Mouse (Mus musculus) T-helper 17 cell (primary cell): Measurements from ENCODE around the gene Dlgap5.

Experiments used
- in situ Hi-C, 2 experiments: fragments of 300-600 bp; cut with MboI, MseI; formaldehyde crosslinking; loops; 1 replicate in 1 of 2; 2 replicates in 1 of 2; pipeline ENCODE4 v1.15.1; 2025; ENCODE audit warnings: high pct_unique_total_duplicates in 2 of 2

The Dlgap5 gene

DNA sequence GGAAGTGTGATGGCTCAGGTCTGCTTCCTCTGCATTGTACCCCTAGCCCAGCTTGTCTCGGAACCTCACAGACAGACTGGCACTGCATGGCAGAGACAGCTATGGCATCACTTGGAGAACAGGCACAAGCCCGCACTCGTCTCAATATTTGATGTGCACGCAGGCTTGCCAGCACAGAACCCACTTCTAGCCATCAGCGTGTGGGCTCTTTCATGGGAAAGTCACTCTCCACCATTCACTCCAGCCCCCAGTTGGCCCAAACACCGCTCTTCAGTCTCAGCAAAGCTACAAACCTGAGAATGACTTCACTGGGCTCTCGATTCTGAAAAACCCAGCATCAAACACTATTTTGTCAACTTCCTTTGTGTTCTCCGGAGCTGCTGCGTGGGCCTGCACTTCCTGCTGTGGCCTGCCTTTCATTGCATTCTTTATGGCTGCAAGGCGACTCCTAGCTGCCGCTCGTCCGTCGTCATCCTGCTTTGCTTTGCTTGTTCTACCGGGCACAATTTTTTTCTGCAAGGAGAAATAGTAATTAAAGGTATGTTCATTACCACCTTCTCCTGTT lies 22.7 kb downstream of the Dlgap5 start:
- in situ Hi-C loops = loop anchor here in 1 of 2 experiments (5.0 kb wide), 1 partner anchor 53 kb away; no protein-coding TSS in a partner anchor

- in situ Hi-C loops = loop anchor here in 1 of 2 experiments (5.0 kb wide), 1 partner anchor 53 kb away; no protein-coding TSS in a partner anchor
Observed at GRCm38 (mm10) chr14:47395007-47395406, 23.2 kb downstream of the Dlgap5 start.

- in situ Hi-C loops = loop anchor here in 1 of 2 experiments (5.0 kb wide), 1 partner anchor 46 kb away; no protein-coding TSS in a partner anchor
Observed at GRCm38 (mm10) chr14:47393354-47394094, 24.7 kb downstream of the Dlgap5 start.

GRCm38 (mm10) chr14:47386125-47386524 lies 32.1 kb downstream of the Dlgap5 start:
- in situ Hi-C loops = no loop called here

DNA sequence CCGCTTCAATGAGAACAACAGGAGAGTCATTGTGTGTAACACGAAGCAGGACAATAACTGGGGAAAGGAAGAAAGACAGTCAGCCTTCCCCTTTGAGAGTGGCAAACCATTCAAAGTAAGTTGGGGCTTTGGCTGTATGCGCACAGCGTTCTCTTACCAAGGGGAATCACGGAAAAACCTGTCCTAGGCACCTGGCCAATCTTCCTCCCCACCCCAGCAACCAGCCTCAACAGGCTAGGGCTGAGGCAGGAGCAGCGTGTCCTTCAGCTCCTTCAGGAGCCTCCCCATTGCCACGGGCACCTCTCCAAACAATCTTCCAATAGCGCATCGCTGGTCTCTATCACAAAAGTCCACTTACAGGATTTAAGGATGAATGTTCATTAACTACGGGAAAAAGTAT lies 33.6 kb downstream of the Dlgap5 start:
- in situ Hi-C loops = no loop called here

GRCm38 (mm10) chr14:47383911-47384310 lies 34.3 kb downstream of the Dlgap5 start:
- in situ Hi-C loops = no loop called here

GRCm38 (mm10) chr14:47378336-47378735 lies 39.9 kb downstream of the Dlgap5 start:
- in situ Hi-C loops = no loop called here

- in situ Hi-C loops = no loop called here
Observed at GRCm38 (mm10) chr14:47376526-47376925, 41.7 kb downstream of the Dlgap5 start.

DNA sequence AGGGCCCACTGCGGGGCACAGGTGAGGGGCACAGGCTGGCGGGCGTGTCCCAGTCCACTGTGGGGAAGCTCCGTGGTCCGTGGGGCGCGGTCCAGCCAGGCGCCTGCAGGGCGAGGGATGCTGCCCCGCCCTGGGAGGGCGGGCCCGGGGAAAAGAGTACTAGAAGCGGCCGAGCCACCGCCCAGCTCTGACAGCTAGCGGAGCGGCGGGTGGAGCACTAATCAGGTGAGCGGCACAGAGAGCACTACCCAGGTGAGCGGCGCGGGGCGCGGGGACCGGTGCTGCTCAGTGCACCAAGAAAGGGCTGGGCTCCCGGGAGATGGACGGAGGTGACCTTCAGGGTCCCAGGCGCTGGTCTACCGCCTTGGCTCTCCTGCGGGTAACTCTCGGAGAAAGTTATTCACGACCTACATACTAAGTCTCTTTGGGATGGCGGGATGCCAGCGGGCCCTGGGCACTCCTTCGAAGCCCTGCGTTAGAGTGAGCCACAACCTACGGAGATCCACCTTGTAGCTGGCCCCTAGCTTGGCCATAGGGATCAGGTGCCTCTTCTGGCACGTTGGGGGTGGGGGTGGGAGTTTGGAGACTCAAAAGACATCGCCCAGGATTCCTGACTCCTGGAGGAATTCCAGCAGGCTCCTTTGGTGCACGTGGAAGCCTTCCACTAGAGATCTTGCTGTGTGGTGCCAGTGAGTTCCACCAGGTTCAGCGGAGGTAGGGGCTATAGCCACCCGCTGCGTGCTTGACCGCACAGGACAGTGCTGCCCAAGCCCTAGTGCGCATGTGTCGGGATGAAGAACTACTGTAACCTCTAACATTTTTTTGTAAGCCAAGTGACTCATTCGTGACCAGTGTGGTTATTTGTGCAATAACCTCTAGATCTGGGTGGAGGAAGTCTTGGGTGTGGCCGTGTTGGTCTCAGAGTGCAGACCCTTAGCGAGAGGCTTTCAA lies 44.2 kb downstream of the Dlgap5 start:
- in situ Hi-C loops = no loop called here

DNA sequence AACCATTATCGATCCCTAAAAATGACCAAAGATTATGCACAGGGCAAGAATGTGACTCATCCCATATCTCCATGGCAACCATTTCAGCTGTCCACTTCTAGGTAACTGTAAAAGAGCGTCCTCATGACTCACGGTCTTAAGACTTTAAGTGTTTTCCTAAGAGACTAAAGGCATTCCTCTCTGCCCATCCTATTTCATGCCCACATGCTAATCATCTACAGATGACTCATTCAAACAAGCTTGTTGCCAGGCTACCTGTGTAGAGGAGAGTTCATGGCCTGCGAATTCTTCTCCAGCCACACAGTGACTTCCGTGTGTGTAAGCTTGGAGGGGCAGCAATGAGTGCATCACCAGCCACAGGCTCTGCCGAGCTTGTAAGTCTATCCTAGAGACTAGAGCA lies 46.5 kb downstream of the Dlgap5 start:
- in situ Hi-C loops = no loop called here

DNA sequence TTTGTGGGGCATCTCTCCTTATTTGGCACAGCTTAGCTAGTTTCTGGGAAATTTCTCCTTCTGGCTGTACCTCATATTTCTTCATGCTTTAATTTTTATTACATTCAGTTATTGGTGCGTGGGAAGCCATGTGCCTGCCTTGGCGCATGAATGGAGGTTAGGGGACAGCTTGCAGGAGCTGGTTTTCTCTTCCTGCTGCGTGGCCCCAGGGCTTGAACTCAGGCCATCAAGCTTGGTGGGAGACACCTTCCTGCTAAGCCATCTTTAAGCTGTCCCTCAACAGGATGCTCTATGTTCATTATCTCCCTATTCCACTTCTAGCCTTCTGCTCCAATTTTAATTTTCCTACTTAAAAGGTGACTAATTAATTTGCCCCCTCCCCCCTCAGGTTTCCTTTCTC lies 47.4 kb downstream of the Dlgap5 start:
- in situ Hi-C loops = no loop called here

GRCm38 (mm10) chr14:47369741-47370140 lies 48.5 kb downstream of the Dlgap5 start:
- in situ Hi-C loops = no loop called here

- in situ Hi-C loops = no loop called here
Observed at GRCm38 (mm10) chr14:47367461-47367860, 50.7 kb downstream of the Dlgap5 start, which contains the start of gene Lgals3. Gene Lgals3, plus strand, starts transcription at chr14:47367751.

GRCm38 (mm10) chr14:47366881-47367321 lies 51.3 kb downstream of the Dlgap5 start:
- in situ Hi-C loops = no loop called here

GRCm38 (mm10) chr14:47364742-47365449 lies 53.3 kb downstream of the Dlgap5 start:
- in situ Hi-C loops = no loop called here

- in situ Hi-C loops = no loop called here
Observed at GRCm38 (mm10) chr14:47361899-47362298, 56.3 kb downstream of the Dlgap5 start.

DNA sequence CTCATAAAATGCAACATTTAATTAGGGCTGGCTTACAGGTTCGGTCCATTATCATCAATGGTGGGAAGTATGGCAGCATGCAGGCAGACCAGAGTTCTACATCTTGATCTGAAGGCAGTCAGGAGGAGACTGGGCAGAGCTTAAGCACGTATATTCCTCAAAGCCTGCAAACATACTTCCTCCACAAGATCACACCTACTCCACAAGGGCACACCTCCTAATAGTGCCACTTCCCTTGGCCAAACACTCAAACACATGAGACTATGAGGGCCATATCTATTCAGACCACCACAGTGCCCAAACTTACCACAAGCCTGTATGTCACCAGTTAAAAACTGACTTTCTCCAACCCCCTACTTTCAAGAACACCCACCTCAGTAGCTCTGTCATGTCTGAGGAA lies 56.8 kb downstream of the Dlgap5 start:
- in situ Hi-C loops = no loop called here

DNA sequence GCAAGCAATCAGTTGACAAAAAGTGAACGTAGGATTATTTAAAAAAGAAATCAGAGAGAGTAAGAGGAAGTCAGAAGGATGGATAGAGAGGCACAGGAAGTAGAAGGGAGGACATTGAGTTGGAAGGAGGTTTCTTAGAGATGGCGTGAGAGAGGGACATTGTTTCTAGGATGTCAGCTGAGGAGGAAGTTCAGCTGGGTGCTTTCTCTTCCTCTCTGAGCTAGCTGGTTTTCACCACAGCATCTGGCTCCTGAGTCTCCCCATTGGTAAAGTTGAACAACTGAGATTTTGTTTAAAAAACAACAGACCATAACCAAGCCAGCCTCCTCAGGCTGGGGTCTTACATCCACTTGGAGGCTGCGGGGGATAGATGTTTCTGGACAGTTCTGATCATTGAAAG lies 58.6 kb downstream of the Dlgap5 start:
- in situ Hi-C loops = no loop called here

GRCm38 (mm10) chr14:47356622-47357021 lies 61.6 kb downstream of the Dlgap5 start:
- in situ Hi-C loops = no loop called here

GRCm38 (mm10) chr14:47354948-47355347 lies 63.3 kb downstream of the Dlgap5 start:
- in situ Hi-C loops = no loop called here

DNA sequence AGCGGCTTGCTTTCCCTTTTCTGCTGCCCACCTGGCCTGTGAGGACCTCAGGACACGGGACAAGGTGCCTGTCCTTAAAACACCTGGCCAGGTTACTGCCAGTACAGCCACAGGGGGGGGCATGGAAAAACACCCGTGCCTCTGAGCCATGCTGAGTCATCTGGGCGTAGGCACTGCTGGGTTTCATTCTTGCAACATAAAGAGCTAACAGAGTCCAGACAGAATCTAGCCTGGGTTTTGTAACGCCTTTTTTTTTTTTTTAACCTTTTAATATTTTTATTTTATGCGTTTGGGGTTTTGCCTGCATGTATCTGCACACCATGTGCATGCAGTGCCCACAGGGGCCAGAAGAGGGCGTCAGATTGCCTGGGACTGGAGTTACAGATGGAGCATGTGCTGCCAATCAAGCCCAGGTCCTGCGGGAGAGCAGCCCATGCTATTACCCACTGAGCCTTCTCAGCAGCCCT lies 64.1 kb downstream of the Dlgap5 start:
- in situ Hi-C loops = no loop called here
